Mouse (Mus musculus) left cerebral cortex, adult 9 months (tissue): ENCODE measurements around the gene Musk.

ENCODE experiments used
- DNase-seq, 2 experiments: peaks; one replicate each; pipeline ENCODE4 v3.0.0; 2022; ENCODE audit warnings: low spot score in 2 of 2

The Musk gene

GRCm38 (mm10) chr4:58314942-58315508 lies 29.3 kb downstream of the Musk start:
- DNase-seq = no peak

GRCm38 (mm10) chr4:58317536-58317935 lies 31.8 kb downstream of the Musk start:
- DNase-seq = no peak

GRCm38 (mm10) chr4:58320293-58320692 lies 34.5 kb downstream of the Musk start:
- DNase-seq = no peak

GRCm38 (mm10) chr4:58326746-58327145 lies 41.0 kb downstream of the Musk start:
- DNase-seq = no peak

- DNase-seq = no peak
Observed at GRCm38 (mm10) chr4:58328231-58328630, 42.5 kb downstream of the Musk start.

GRCm38 (mm10) chr4:58330016-58330415 lies 44.3 kb downstream of the Musk start:
- no peak for DNase-seq

- no peak for DNase-seq
Observed at GRCm38 (mm10) chr4:58330864-58331638, 45.3 kb downstream of the Musk start.

GRCm38 (mm10) chr4:58332394-58332793 lies 46.6 kb downstream of the Musk start:
- no peak for DNase-seq

GRCm38 (mm10) chr4:58336227-58336626 lies 50.5 kb downstream of the Musk start:
- no peak for DNase-seq

- DNase-seq = no peak
Observed at GRCm38 (mm10) chr4:58339226-58339625, 53.5 kb downstream of the Musk start.

- DNase-seq = no peak
Observed at GRCm38 (mm10) chr4:58350206-58350605, 64.4 kb downstream of the Musk start.

- no peak for DNase-seq
Observed at GRCm38 (mm10) chr4:58351165-58351564, 65.4 kb downstream of the Musk start.

GRCm38 (mm10) chr4:58351590-58351989 lies 65.8 kb downstream of the Musk start:
- no peak for DNase-seq

GRCm38 (mm10) chr4:58358996-58359395 lies 73.2 kb downstream of the Musk start:
- DNase-seq = no peak

- no peak for DNase-seq
Observed at GRCm38 (mm10) chr4:58365321-58365720, 79.6 kb downstream of the Musk start.

- DNase-seq = no peak
Observed at GRCm38 (mm10) chr4:58371106-58371505, 85.3 kb downstream of the Musk start.

GRCm38 (mm10) chr4:58373599-58373998 lies 87.8 kb downstream of the Musk start:
- no peak for DNase-seq

- peak in 1 of 2 experiments; percentile 61 for DNase-seq
Observed at GRCm38 (mm10) chr4:58374141-58374870, 88.5 kb downstream of the Musk start.

- no peak for DNase-seq
Observed at GRCm38 (mm10) chr4:58379186-58379585, 93.4 kb downstream of the Musk start.

- peak; percentile 55 to 88 for DNase-seq
Observed at GRCm38 (mm10) chr4:58400861-58401341, 115.1 kb downstream of the Musk start.

GRCm38 (mm10) chr4:58401973-58402501 lies 116.3 kb downstream of the Musk start:
- peak; percentile 70 to 81 for DNase-seq
